Mouse (Mus musculus): Measurements from ENCODE around the gene Kcp. TPM values are rescaled to one million over a fixed set of nuclear protein-coding genes. Genes with fewer than 3 reads are reported as not detected.

Gene Kcp
- total and polyA plus RNA-seq, 2 experiments from 2014 or later: 6.7 to 31.2 TPM

GRCm38 (mm10) chr6:29484716-29485559 is 22.8 kb downstream of the Kcp start:
- Histone ChIP-seq H3K9ac (no peak overlapping the region), H3K4me2 (ENCODE audit: low read depth) (peak overlapping the region; percentile 43), H3K36me3 (ENCODE audit: insufficient read depth) (no peaks in the 10 kb centered on the region), H3K4me3 (ENCODE audit: low read depth, low read length) (no peak overlapping the region), H3K27ac (ENCODE audit: low read depth, low read length) (no peak overlapping the region), H3K27me3 (ENCODE audit: insufficient read depth, low read length) (no peaks in the 10 kb centered on the region), H3K9me3 (ENCODE audit: low read length) (no peaks in the 10 kb centered on the region), H3K4me1 (ENCODE audit: insufficient read depth) (no peaks in the 10 kb centered on the region)
- ATAC-seq (peak; percentile 65), DNase-seq (peak; percentile 67)
- 9% methylated on average over 26 of the region's 26 CpGs for WGBS
- TF ChIP-seq CTCF (IDR thresholded peaks at IDR 0.05; ENCODE audit: low read depth): peak; percentile 94

DNA sequence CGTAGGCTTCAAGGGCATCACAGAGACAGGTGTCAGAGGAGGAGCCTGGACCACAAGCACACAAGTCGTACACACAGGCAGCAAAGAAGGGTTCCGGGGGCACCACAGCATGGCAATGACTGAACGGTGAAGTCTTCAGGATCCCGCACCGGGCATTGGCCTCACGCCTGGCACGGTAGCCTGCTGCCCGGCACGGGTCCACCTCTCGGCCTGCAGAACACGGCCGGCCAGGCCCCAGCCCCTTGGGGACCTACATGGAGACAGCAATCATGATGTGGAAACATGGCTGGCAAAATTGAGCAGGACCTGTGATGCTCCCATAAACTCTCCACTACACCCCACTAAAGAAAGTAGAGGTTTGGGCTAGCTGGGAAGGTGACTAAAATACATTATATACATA is 25.1 kb downstream of the Kcp start:
- H3K4me1 ChIP-seq (ENCODE audit: insufficient read depth): no peaks in the 10 kb centered on the region
- H3K27me3 ChIP-seq (ENCODE audit: insufficient read depth, low read length): no peaks in the 10 kb centered on the region
- ATAC-seq (no peak), DNase-seq (no peak)
- H3K9ac ChIP-seq: no peak overlapping the region
- no peak overlapping the region for H3K4me2 ChIP-seq (ENCODE audit: low read depth)
- WGBS: 95% methylated on average over 13 of the region's 13 CpGs
- no peaks in the 10 kb centered on the region for H3K36me3 ChIP-seq (ENCODE audit: insufficient read depth)
- no peak overlapping the region for H3K4me3 ChIP-seq (ENCODE audit: low read depth, low read length)
- TF ChIP-seq CTCF (IDR thresholded peaks at IDR 0.05; ENCODE audit: low read depth): no peak
- no peaks in the 10 kb centered on the region for H3K9me3 ChIP-seq (ENCODE audit: low read length)
- H3K27ac ChIP-seq (ENCODE audit: low read depth, low read length): no peak overlapping the region

DNA sequence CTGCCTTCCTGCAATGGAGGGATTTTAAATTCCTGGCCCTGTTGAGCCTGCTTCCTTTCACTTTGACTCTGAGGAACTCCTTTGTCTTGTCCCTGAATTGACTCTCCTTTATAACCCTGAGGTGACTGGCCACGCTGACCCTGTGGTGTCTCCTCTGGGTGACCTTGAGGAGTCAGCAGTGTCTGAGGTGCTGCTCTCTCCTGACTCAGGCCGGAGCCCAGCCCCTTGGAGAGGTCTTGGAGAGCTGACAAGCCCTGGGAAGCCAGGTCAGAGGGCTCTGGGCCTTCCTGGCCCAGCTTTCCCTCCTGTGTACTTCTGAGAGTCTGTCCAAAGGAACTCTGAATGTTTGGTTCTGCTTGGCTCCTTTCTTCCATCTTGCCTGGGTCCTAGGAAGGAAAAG is 33.0 kb downstream of the Kcp start:
- Histone ChIP-seq H3K4me3 (ENCODE audit: low read depth, low read length) (no peak overlapping the region), H3K9me3 (ENCODE audit: low read length) (no peaks in the 10 kb centered on the region), H3K27ac (ENCODE audit: low read depth, low read length) (no peak overlapping the region), H3K36me3 (ENCODE audit: insufficient read depth) (peaks cover 14% of the 10 kb centered on the region), H3K27me3 (ENCODE audit: insufficient read depth, low read length) (no peaks in the 10 kb centered on the region), H3K9ac (no peak overlapping the region), H3K4me2 (ENCODE audit: low read depth) (0 out of 2 replicates have a peak overlapping the region, but pooled peaks have one; percentile 68), H3K4me1 (ENCODE audit: insufficient read depth) (0 out of 2 replicates have a peak, but pooled peaks cover 2% of the 10 kb centered on the region)
- 56% methylated on average over 2 of the region's 2 CpGs for WGBS
- no peak for ATAC-seq
- TF ChIP-seq CTCF (IDR thresholded peaks at IDR 0.05; ENCODE audit: low read depth): no peak
- no peak for DNase-seq

DNA sequence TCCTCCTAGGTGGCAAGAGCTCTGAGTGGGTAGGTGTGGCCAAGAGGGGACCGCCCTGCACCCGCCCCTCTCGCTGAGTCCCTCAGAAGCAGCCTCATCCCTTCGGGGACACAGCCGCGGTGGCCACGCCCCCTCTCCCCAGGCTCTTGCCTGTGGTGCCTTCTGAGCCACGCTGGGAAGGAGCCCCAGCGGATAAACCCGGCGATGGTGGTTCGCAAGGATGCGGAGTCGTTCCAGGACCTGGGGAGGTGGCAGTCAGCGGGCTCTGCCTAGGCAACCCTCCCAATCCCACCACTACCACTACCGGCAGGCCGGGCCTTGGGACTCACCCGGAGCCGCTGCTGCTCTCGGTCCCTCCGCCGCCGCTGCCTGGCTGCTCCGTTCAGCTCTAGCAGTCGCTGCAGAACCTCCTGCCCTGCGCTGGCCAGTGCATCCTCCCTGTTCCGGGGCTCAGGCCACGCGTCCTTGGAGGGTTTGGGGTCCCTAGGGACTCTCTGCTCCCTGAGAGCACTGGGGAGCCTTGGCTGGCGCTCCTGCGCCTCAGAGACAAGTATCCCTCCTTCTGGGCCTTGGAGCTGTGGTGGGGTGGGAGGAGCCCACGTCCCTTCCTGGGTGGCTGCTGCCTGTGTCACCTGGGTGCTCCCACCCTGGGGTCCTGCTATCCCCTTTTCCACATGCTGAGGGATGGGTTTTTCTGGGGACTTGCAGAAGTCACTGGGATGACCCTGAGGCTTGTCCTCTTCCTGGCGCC is 33.6 kb downstream of the Kcp start:
- WGBS: 4% methylated on average over 33 of the region's 33 CpGs
- ATAC-seq: peak; percentile 94

GRCm38 (mm10) chr6:29471137-29471536 is 36.6 kb downstream of the Kcp start, which contains the start of gene Atp6v1fnb:
Gene Atp6v1fnb (plus strand): TSS chr6:29471437.
- ATAC-seq: no peak
- no peak for DNase-seq
- no peaks in the 10 kb centered on the region for H3K27me3 ChIP-seq (ENCODE audit: insufficient read depth, low read length)
- no peak within 1 kb of the TSS for H3K27ac ChIP-seq (ENCODE audit: low read depth, low read length)
- no peak for TF ChIP-seq CTCF (IDR thresholded peaks at IDR 0.05; ENCODE audit: low read depth)
- no peaks in the 10 kb centered on the region for H3K9me3 ChIP-seq (ENCODE audit: low read length)
- no peak within 1 kb of the TSS for H3K9ac ChIP-seq
- H3K36me3 ChIP-seq (ENCODE audit: insufficient read depth): peaks cover 14% of the 10 kb centered on the region
- H3K4me3 ChIP-seq (ENCODE audit: low read depth, low read length): no peak within 1 kb of the TSS
- WGBS: 94% methylated on average over 4 of the region's 4 CpGs
- peaks cover 12% of the 10 kb centered on the region for H3K4me1 ChIP-seq (ENCODE audit: insufficient read depth)
- no peak within 1 kb of the TSS for H3K4me2 ChIP-seq (ENCODE audit: low read depth)

More for the DNA sequence above, 33.6 kb downstream of the Kcp start:
- Histone ChIP-seq H3K9ac (peak overlapping the region; percentile 64), H3K4me2 (ENCODE audit: low read depth) (peak overlapping the region; percentile 68), H3K27me3 (ENCODE audit: insufficient read depth, low read length) (no peaks in the 10 kb centered on the region), H3K9me3 (ENCODE audit: low read length) (no peaks in the 10 kb centered on the region), H3K27ac (ENCODE audit: low read depth, low read length) (peak overlapping the region; percentile 50; the same call in 1 of the 2 replicates), H3K4me3 (ENCODE audit: low read depth, low read length) (peak overlapping the region; percentile 38), H3K36me3 (ENCODE audit: insufficient read depth) (peaks cover 14% of the 10 kb centered on the region), H3K4me1 (ENCODE audit: insufficient read depth) (peaks cover 4% of the 10 kb centered on the region; the same call in 1 of the 2 replicates)
- DNase-seq: peak; percentile 81
- TF ChIP-seq CTCF (IDR thresholded peaks at IDR 0.05; ENCODE audit: low read depth): no peak

GRCm38 (mm10) chr6:29468851-29469250 is 38.9 kb downstream of the Kcp start:
- H3K9me3 ChIP-seq (ENCODE audit: low read length): no peaks in the 10 kb centered on the region
- H3K27me3 ChIP-seq (ENCODE audit: insufficient read depth, low read length): no peaks in the 10 kb centered on the region
- no peak for ATAC-seq
- peak overlapping the region; percentile 73 for H3K4me3 ChIP-seq (ENCODE audit: low read depth, low read length)
- H3K36me3 ChIP-seq (ENCODE audit: insufficient read depth): peaks cover 14% of the 10 kb centered on the region
- H3K27ac ChIP-seq (ENCODE audit: low read depth, low read length): no peak overlapping the region
- peak overlapping the region; percentile 78 for H3K4me2 ChIP-seq (ENCODE audit: low read depth)
- WGBS: 88% methylated on average over 3 of the region's 3 CpGs
- H3K4me1 ChIP-seq (ENCODE audit: insufficient read depth): peaks cover 12% of the 10 kb centered on the region
- no peak for DNase-seq
- H3K9ac ChIP-seq: no peak overlapping the region
- no peak for TF ChIP-seq CTCF (IDR thresholded peaks at IDR 0.05; ENCODE audit: low read depth)

Measured in forebrain, postnatal 0 days (tissue).